Mouse (Mus musculus): ENCODE data around the gene Lrrc59. TPM values are rescaled to one million over a fixed set of nuclear protein-coding genes. Genes with fewer than 3 reads are reported as not detected.

The Lrrc59 gene
- total and polyA plus RNA-seq, 3 experiments = 66.4 to 128 (median 119) TPM

Other genes with a start within 250 kb of the Lrrc59 start
- gene Abcc3, start 236.8 kb upstream of the Lrrc59 start, total RNA-seq (2021) = 1 to 10 TPM; 6.2 to 7.5 TPM
- 5.8 and 5.9 TPM in 2 replicates for gene Abcc3, start 236.8 kb upstream of the Lrrc59 start, polyA plus RNA-seq (2012; rRNA removed)
- gene Cacna1g, start 155.6 kb upstream of the Lrrc59 start, total RNA-seq (2021) = under 1 TPM; 0.61 to 0.69 TPM
- 2.7 and 3.5 TPM in 2 replicates for gene Cacna1g, start 155.6 kb upstream of the Lrrc59 start, polyA plus RNA-seq (2012; rRNA removed)
- not detected for gene Spata20, start 143.6 kb upstream of the Lrrc59 start, total RNA-seq (2021)
- not detected in 2 replicates for gene Spata20, start 143.6 kb upstream of the Lrrc59 start, polyA plus RNA-seq (2012; rRNA removed)
- 10 to 100 TPM; 23.3 to 40.4 TPM for gene Epn3, start 129.8 kb upstream of the Lrrc59 start, total RNA-seq (2021)
- gene Epn3, start 129.8 kb upstream of the Lrrc59 start, polyA plus RNA-seq (2012; rRNA removed) = 23.0 and 25.5 TPM in 2 replicates
- 1 to 10 TPM; 3.8 to 6.7 TPM for gene Mycbpap, start 108.0 kb upstream of the Lrrc59 start, total RNA-seq (2021)
- 0.49 and 0.84 TPM in 2 replicates for gene Mycbpap, start 108.0 kb upstream of the Lrrc59 start, polyA plus RNA-seq (2012; rRNA removed)
- 10 to 100 TPM in 1 of 2 experiments, 1 to 10 TPM in 1; 8.4 to 13.4 TPM for gene Rsad1, start 80.5 kb upstream of the Lrrc59 start, total RNA-seq (2021)
- 25.8 and 27.0 TPM in 2 replicates for gene Rsad1, start 80.5 kb upstream of the Lrrc59 start, polyA plus RNA-seq (2012; rRNA removed)
- gene Chad, start 64.7 kb upstream of the Lrrc59 start, total RNA-seq (2021) = not detected
- gene Chad, start 64.7 kb upstream of the Lrrc59 start, polyA plus RNA-seq (2012; rRNA removed) = 0.06 and 0.13 TPM in 2 replicates
- gene Acsf2, start 27.9 kb upstream of the Lrrc59 start, total RNA-seq (2021) = 100 to 1,000 TPM; 146 to 155 TPM
- 149 and 167 TPM in 2 replicates for gene Acsf2, start 27.9 kb upstream of the Lrrc59 start, polyA plus RNA-seq (2012; rRNA removed)
- 10 to 100 TPM; 78.0 to 91.6 TPM for gene Mrpl27, start 24.0 kb downstream of the Lrrc59 start, total RNA-seq (2021)
- gene Mrpl27, start 24.0 kb downstream of the Lrrc59 start, polyA plus RNA-seq (2012; rRNA removed) = 12.3 and 14.2 TPM in 2 replicates
- gene Eme1, start 24.2 kb downstream of the Lrrc59 start, total RNA-seq (2021) = under 1 TPM; 0.29 to 0.31 TPM
- 0.18 and 0.21 TPM in 2 replicates for gene Eme1, start 24.2 kb downstream of the Lrrc59 start, polyA plus RNA-seq (2012; rRNA removed)
- 10 to 100 TPM; 11.5 to 19.0 TPM for gene Xylt2, start 47.7 kb downstream of the Lrrc59 start, total RNA-seq (2021)
- 51.7 and 60.4 TPM in 2 replicates for gene Xylt2, start 47.7 kb downstream of the Lrrc59 start, polyA plus RNA-seq (2012; rRNA removed)
- gene Gm11541, start 74.7 kb downstream of the Lrrc59 start, total RNA-seq (2021) = not detected
- gene Gm11541, start 74.7 kb downstream of the Lrrc59 start, polyA plus RNA-seq (2012; rRNA removed) = not detected in 2 replicates
- gene Cdc34b, start 112.0 kb downstream of the Lrrc59 start, total RNA-seq (2021) = under 1 TPM; 0.31 to 0.40 TPM
- 0.10 and 0.55 TPM in 2 replicates for gene Cdc34b, start 112.0 kb downstream of the Lrrc59 start, polyA plus RNA-seq (2012; rRNA removed)
- not detected for gene Tmem92, start 152.9 kb downstream of the Lrrc59 start, total RNA-seq (2021)
- not detected in 2 replicates for gene Tmem92, start 152.9 kb downstream of the Lrrc59 start, polyA plus RNA-seq (2012; rRNA removed)

Measured in adrenal gland, adult 2 months (tissue).